Mouse (Mus musculus) heart, embryonic 15.5 days (tissue): ENCODE results near the gene E130309D02Rik. TPM values are rescaled to one million over a fixed set of nuclear protein-coding genes. Genes with fewer than 3 reads are reported as not detected.

Experiments used
- ATAC-seq: fragments of 200-750 bp; cut with Nextera tagmentation; replicated peaks from 2 replicates; pipeline ENCODE4 v1.8.0; 2017; ENCODE audit warnings: low read depth, moderate TSS enrichment; ENCODE audit not compliant: insufficient number of reproducible peaks, insufficient read depth, low FRiP score
- H3K27ac ChIP-seq: fragments of 300-500 bp; sonication (generic); 2 replicates; pipeline ENCODE4 v1.5.1; 2015; ENCODE audit warnings: mild to moderate bottlenecking, inconsistent platforms
- H3K27me3 ChIP-seq: fragments of 300-500 bp; sonication (generic); 2 replicates; pipeline ENCODE4 v1.6.1; 2015; ENCODE audit warnings: inconsistent platforms
- H3K36me3 ChIP-seq: fragments of 300-500 bp; sonication (generic); 2 replicates; pipeline ENCODE4 v1.6.1; 2015; ENCODE audit warnings: mild to moderate bottlenecking, inconsistent platforms
- H3K4me1 ChIP-seq: fragments of 300-500 bp; sonication (generic); replicated peaks from 2 replicates; pipeline ENCODE4 v1.6.1; 2015; ENCODE audit warnings: inconsistent platforms
- H3K4me2 ChIP-seq: fragments of 300-500 bp; sonication (generic); 2 replicates; pipeline ENCODE4 v1.6.1; 2015; ENCODE audit warnings: inconsistent platforms, mild to moderate bottlenecking, moderate library complexity
- H3K4me3 ChIP-seq: fragments of 300-500 bp; sonication (generic); 2 replicates; pipeline ENCODE4 v1.5.1; 2015; ENCODE audit warnings: mild to moderate bottlenecking, inconsistent platforms
- H3K9ac ChIP-seq: fragments of 300-500 bp; sonication (generic); 2 replicates; pipeline ENCODE4 v1.6.1; 2015; ENCODE audit warnings: mild to moderate bottlenecking, inconsistent platforms
- H3K9me3 ChIP-seq: fragments of 300-500 bp; sonication (generic); replicated peaks from 2 replicates; pipeline ENCODE4 v1.6.1; 2016; ENCODE audit warnings: inconsistent platforms
- WGBS: fragments of 180-500 bp; shearing (Covaris S2); methylation state at CpG from one replicate; pipeline ENCODE4 v1.1.7; 2015; ENCODE audit warnings: mixed read lengths; 5-methylcytosine and 5-hydroxymethylcytosine counted together
- polyA plus RNA-seq: library from polyadenylated mRNA; unstranded; fragments of >200 nt; fragmentation: Nextera tagmentation; extraction: Ambion mirVana; gene quantifications from 2 replicates; pipeline ENCODE4 v1.2.1, GENCODE M21; 2015

Gene E130309D02Rik
- polyA plus RNA-seq, 1 experiment from 2014 or later, result 18.7 TPM

GRCm38 (mm10) chr5:143284762-143285161 lies 30.4 kb downstream of the E130309D02Rik start:
- H3K36me3 ChIP-seq, result no peaks in the 10 kb centered on the region
- H3K4me3 ChIP-seq, result no peak overlapping the region
- peaks cover 79% of the 10 kb centered on the region for H3K27me3 ChIP-seq
- WGBS, result 44% methylated on average over 6 of the region's 6 CpGs
- no peak overlapping the region for H3K4me2 ChIP-seq
- peaks cover 11% of the 10 kb centered on the region for H3K4me1 ChIP-seq
- ATAC-seq, result no peak
- H3K9me3 ChIP-seq, result no peaks in the 10 kb centered on the region
- H3K9ac ChIP-seq, result no peak overlapping the region
- no peak overlapping the region for H3K27ac ChIP-seq

GRCm38 (mm10) chr5:143279247-143279646 lies 35.9 kb downstream of the E130309D02Rik start:
- Histone ChIP-seq H3K9me3 (no peaks in the 10 kb centered on the region), H3K27ac (no peak overlapping the region), H3K27me3 (peaks cover 67% of the 10 kb centered on the region), H3K9ac (no peak overlapping the region), H3K4me2 (no peak overlapping the region), H3K4me1 (no peaks in the 10 kb centered on the region), H3K4me3 (no peak overlapping the region), H3K36me3 (no peaks in the 10 kb centered on the region)
- ATAC-seq, result no peak
- 49% methylated on average over 10 of the region's 10 CpGs for WGBS

GRCm38 (mm10) chr5:143275761-143276160 lies 39.4 kb downstream of the E130309D02Rik start:
- H3K36me3 ChIP-seq, result no peaks in the 10 kb centered on the region
- H3K4me1 ChIP-seq, result peaks cover 4% of the 10 kb centered on the region; the same call in 1 of the 2 replicates
- H3K4me3 ChIP-seq, result no peak overlapping the region
- H3K9me3 ChIP-seq, result no peaks in the 10 kb centered on the region
- no peak overlapping the region for H3K27ac ChIP-seq
- H3K9ac ChIP-seq, result no peak overlapping the region
- H3K27me3 ChIP-seq, result peaks cover 52% of the 10 kb centered on the region
- 45% methylated on average over 5 of the region's 5 CpGs for WGBS
- no peak overlapping the region for H3K4me2 ChIP-seq
- no peak for ATAC-seq

- no peak overlapping the region for H3K9ac ChIP-seq
- H3K4me3 ChIP-seq, result no peak overlapping the region
- ATAC-seq, result no peak
- no peaks in the 10 kb centered on the region for H3K36me3 ChIP-seq
- WGBS, result 87% methylated on average over 16 of the region's 16 CpGs
- H3K4me1 ChIP-seq, result peaks cover 21% of the 10 kb centered on the region
- H3K9me3 ChIP-seq, result no peaks in the 10 kb centered on the region
- no peak overlapping the region for H3K27ac ChIP-seq
- H3K27me3 ChIP-seq, result peaks cover 32% of the 10 kb centered on the region
- H3K4me2 ChIP-seq, result no peak overlapping the region
Observed at GRCm38 (mm10) chr5:143272540-143273330, 42.4 kb downstream of the E130309D02Rik start.

GRCm38 (mm10) chr5:143272108-143272507 lies 43.1 kb downstream of the E130309D02Rik start:
- H3K27me3 ChIP-seq, result peaks cover 27% of the 10 kb centered on the region
- WGBS, result 64% methylated on average over 3 of the region's 3 CpGs
- H3K36me3 ChIP-seq, result no peaks in the 10 kb centered on the region
- H3K9ac ChIP-seq, result no peak overlapping the region
- H3K4me1 ChIP-seq, result peaks cover 21% of the 10 kb centered on the region
- H3K4me3 ChIP-seq, result no peak overlapping the region
- ATAC-seq, result no peak
- H3K27ac ChIP-seq, result no peak overlapping the region
- no peaks in the 10 kb centered on the region for H3K9me3 ChIP-seq
- no peak overlapping the region for H3K4me2 ChIP-seq

GRCm38 (mm10) chr5:143271642-143272041 lies 43.5 kb downstream of the E130309D02Rik start:
- whole genome bisulfite sequencing, result 65% methylated on average over 6 of the region's 6 CpGs
- Histone ChIP-seq H3K27me3 (peaks cover 22% of the 10 kb centered on the region), H3K4me1 (peaks cover 21% of the 10 kb centered on the region), H3K4me2 (no peak overlapping the region), H3K4me3 (no peak overlapping the region), H3K36me3 (no peaks in the 10 kb centered on the region), H3K27ac (no peak overlapping the region), H3K9ac (no peak overlapping the region), H3K9me3 (no peaks in the 10 kb centered on the region)
- ATAC-seq, result no peak

- Histone ChIP-seq H3K36me3 (no peaks in the 10 kb centered on the region), H3K9ac (peak overlapping the region; percentile 97), H3K9me3 (no peaks in the 10 kb centered on the region), H3K4me2 (peak overlapping the region; percentile 97), H3K27ac (peak overlapping the region; percentile 84), H3K4me3 (peak overlapping the region; percentile 98), H3K4me1 (peaks cover 21% of the 10 kb centered on the region), H3K27me3 (peaks cover 7% of the 10 kb centered on the region)
- 7% methylated on average over 12 of the region's 12 CpGs for WGBS
- no peak for ATAC-seq
Observed at GRCm38 (mm10) chr5:143270151-143270519, 45.0 kb downstream of the E130309D02Rik start.

- Histone ChIP-seq H3K4me3 (peak within 1 kb of the TSS; percentile 98), H3K4me2 (peak within 1 kb of the TSS; percentile 97), H3K9ac (peak within 1 kb of the TSS; percentile 97), H3K9me3 (no peaks in the 10 kb centered on the region), H3K4me1 (peaks cover 21% of the 10 kb centered on the region), H3K27me3 (0 out of 2 replicates have a peak, but pooled peaks cover 2% of the 10 kb centered on the region), H3K36me3 (no peaks in the 10 kb centered on the region), H3K27ac (peak within 1 kb of the TSS; percentile 84)
- peak; percentile 79 for ATAC-seq
- under 1% methylated on average over 73 of the region's 79 CpGs for WGBS
Observed at GRCm38 (mm10) chr5:143269363-143270150, 45.6 kb downstream of the E130309D02Rik start, which contains the start of gene Zfp316. TSS of gene Zfp316 (minus strand) at chr5:143270022.

- Histone ChIP-seq H3K4me1 (peaks cover 21% of the 10 kb centered on the region), H3K4me2 (peak overlapping the region; percentile 97), H3K9me3 (no peaks in the 10 kb centered on the region), H3K27me3 (no peaks in the 10 kb centered on the region), H3K36me3 (0 out of 2 replicates have a peak, but pooled peaks cover 2% of the 10 kb centered on the region), H3K4me3 (peak overlapping the region; percentile 98), H3K9ac (peak overlapping the region; percentile 97), H3K27ac (peak overlapping the region; percentile 84; the same call in 1 of the 2 replicates)
- ATAC-seq, result no peak
- WGBS, result 31% methylated on average over 8 of the region's 8 CpGs
Observed at GRCm38 (mm10) chr5:143268985-143269362, 46.2 kb downstream of the E130309D02Rik start.

GRCm38 (mm10) chr5:143266794-143267193 lies 48.4 kb downstream of the E130309D02Rik start:
- Histone ChIP-seq H3K27ac (no peak overlapping the region), H3K4me1 (peaks cover 21% of the 10 kb centered on the region), H3K4me2 (no peak overlapping the region), H3K9me3 (no peaks in the 10 kb centered on the region), H3K9ac (no peak overlapping the region), H3K36me3 (peaks cover 21% of the 10 kb centered on the region), H3K4me3 (no peak overlapping the region), H3K27me3 (no peaks in the 10 kb centered on the region)
- 88% methylated on average over 6 of the region's 6 CpGs for WGBS
- ATAC-seq, result no peak

GRCm38 (mm10) chr5:143265409-143265808 lies 49.8 kb downstream of the E130309D02Rik start:
- no peak overlapping the region for H3K4me3 ChIP-seq
- peaks cover 14% of the 10 kb centered on the region for H3K4me1 ChIP-seq
- no peak overlapping the region for H3K27ac ChIP-seq
- no peaks in the 10 kb centered on the region for H3K27me3 ChIP-seq
- H3K4me2 ChIP-seq, result no peak overlapping the region
- peaks cover 26% of the 10 kb centered on the region for H3K36me3 ChIP-seq
- H3K9ac ChIP-seq, result no peak overlapping the region
- no peak for ATAC-seq
- WGBS, result 44% methylated on average over 1 of the region's 1 CpGs
- no peaks in the 10 kb centered on the region for H3K9me3 ChIP-seq
